Mouse (Mus musculus) stomach, postnatal 0 days (tissue): ENCODE results near the gene Zbed4.

ENCODE experiments used
- CTCF ChIP-seq: IDR thresholded peaks from 2 replicates; pipeline ENCODE4 v1.5.1; 2016; ENCODE audit warnings: antibody characterized with exemption, low read depth, mild to moderate bottlenecking, moderate library complexity
- EP300 ChIP-seq: optimal IDR thresholded peaks from 2 replicates; pipeline ENCODE3; 2016; ENCODE audit warnings: antibody characterized with exemption

- TF ChIP-seq CTCF (no peak), EP300 (no peak)
Observed at GRCm38 (mm10) chr15:88808121-88808520, 56.7 kb downstream of the Zbed4 start.
